Comparison of ENCODE assay signal across 7 mouse cellular contexts in genomic region chr17:78737096-78737495, GRCm38 (mm10). TPM values are rescaled to one million over a fixed set of nuclear protein-coding genes. Genes with fewer than 3 reads are reported as not detected.
A peak's percentile ranks its signal among the peaks of the same experiment; 100 is the strongest.
DNase-seq lines count a peak whose midpoint lies in the region; ATAC-seq and TF ChIP-seq lines count a peak whose summit lies in the region.

Gene Strn, minus strand, starts transcription at chr17:78737196.

- TF ChIP-seq CTCF in E14TG2a.4 (conservative IDR thresholded peaks at IDR 0.05; ENCODE audit: low read length) (no peak), G1E (IDR thresholded peaks at IDR 0.05; ENCODE audit: low read depth, low read length) (no peak)

- H3K9ac ChIP-seq in forebrain, embryonic 16.5 days (replicated peaks; ENCODE audit: low read depth, low read length), result peak within 1 kb of the TSS; percentile 97
- H3K9ac ChIP-seq in intestine, embryonic 16.5 days (ENCODE audit: low read depth, low read length), result peak within 1 kb of the TSS; percentile 95
- peak within 1 kb of the TSS; percentile 93 for H3K9ac ChIP-seq in midbrain, embryonic 11.5 days (ENCODE audit: low read length)

- H3K4me3 ChIP-seq in E14TG2a.4 (replicated peaks; ENCODE audit: low read length) (peak within 1 kb of the TSS; percentile 99), G1E (ENCODE audit: low read depth, low read length) (peak within 1 kb of the TSS; percentile 85)
- H3K4me3 ChIP-seq in forebrain, embryonic 16.5 days (replicated peaks; ENCODE audit: low read length), result peak within 1 kb of the TSS; percentile 98
- H3K4me3 ChIP-seq in intestine, embryonic 16.5 days (ENCODE audit: low read length), result peak within 1 kb of the TSS; percentile 88
- H3K4me3 ChIP-seq in midbrain, embryonic 11.5 days (ENCODE audit: low read depth, low read length), result peak within 1 kb of the TSS; percentile 93

- DNase-seq in G1E (ENCODE audit: low spot score), result no peak
- DNase-seq in midbrain, embryonic 11.5 days (ENCODE audit: low spot score, missing footprints), result peak; percentile 79
- DNase-seq in retina, embryonic 14.5 days (ENCODE audit: low spot score), result no peak
- no peak for DNase-seq in Muller cell, postnatal 12 days (ENCODE audit: inconsistent ontology term)

- H3K4me1 ChIP-seq in E14TG2a.4 (replicated peaks; ENCODE audit: low read depth, low read length), result peaks cover 28% of the 10 kb centered on the region
- peaks cover 23% of the 10 kb centered on the region for H3K4me1 ChIP-seq in G1E (ENCODE audit: insufficient read depth, low read depth, low read length)
- H3K4me1 ChIP-seq in forebrain, embryonic 16.5 days (replicated peaks; ENCODE audit: control insufficient read depth, insufficient read depth, low read length), result peaks cover 14% of the 10 kb centered on the region
- peaks cover 9% of the 10 kb centered on the region; the same call in 1 of the 2 replicates for H3K4me1 ChIP-seq in intestine, embryonic 16.5 days (ENCODE audit: control insufficient read depth, insufficient read depth, low read length)
- H3K4me1 ChIP-seq in midbrain, embryonic 11.5 days (ENCODE audit: control insufficient read depth, insufficient read depth, low read length), result peaks cover 14% of the 10 kb centered on the region

- WGBS in forebrain, embryonic 16.5 days, result 48% methylated on average over 4 of the region's 4 CpGs
- WGBS in intestine, embryonic 16.5 days, result 38% methylated on average over 4 of the region's 4 CpGs
- 42% methylated on average over 4 of the region's 4 CpGs for WGBS in midbrain, embryonic 11.5 days

- H3K9me3 ChIP-seq in E14TG2a.4 (ENCODE audit: low read length), result no peaks in the 10 kb centered on the region
- no peaks in the 10 kb centered on the region for H3K9me3 ChIP-seq in G1E (replicated peaks)
- no peaks in the 10 kb centered on the region for H3K9me3 ChIP-seq in forebrain, embryonic 16.5 days (ENCODE audit: control insufficient read depth, low read length)
- H3K9me3 ChIP-seq in intestine, embryonic 16.5 days (ENCODE audit: control insufficient read depth, low read length), result no peaks in the 10 kb centered on the region
- H3K9me3 ChIP-seq in midbrain, embryonic 11.5 days (ENCODE audit: control insufficient read depth, low read length), result no peaks in the 10 kb centered on the region

- no peaks in the 10 kb centered on the region for H3K36me3 ChIP-seq in E14TG2a.4 (ENCODE audit: insufficient read depth, low read length)
- peaks cover 12% of the 10 kb centered on the region for H3K36me3 ChIP-seq in G1E (replicated peaks)
- no peaks in the 10 kb centered on the region for H3K36me3 ChIP-seq in forebrain, embryonic 16.5 days (ENCODE audit: control insufficient read depth, insufficient read depth)
- H3K36me3 ChIP-seq in intestine, embryonic 16.5 days (ENCODE audit: control insufficient read depth, insufficient read depth, low read length), result no peaks in the 10 kb centered on the region
- no peaks in the 10 kb centered on the region for H3K36me3 ChIP-seq in midbrain, embryonic 11.5 days (ENCODE audit: control insufficient read depth, insufficient read depth, low read length)

- H3K27ac ChIP-seq in forebrain, embryonic 16.5 days (ENCODE audit: low read length), result peak within 1 kb of the TSS; percentile 80
- H3K27ac ChIP-seq in intestine, embryonic 16.5 days (ENCODE audit: low read length), result peak within 1 kb of the TSS; percentile 97
- peak within 1 kb of the TSS; percentile 59; the same call in 1 of the 2 replicates for H3K27ac ChIP-seq in midbrain, embryonic 11.5 days (ENCODE audit: low read depth, low read length)

- H3K27me3 ChIP-seq in E14TG2a.4 (ENCODE audit: insufficient read depth, low read length), result peaks cover 14% of the 10 kb centered on the region
- H3K27me3 ChIP-seq in G1E (ENCODE audit: insufficient read depth, low read length), result no peaks in the 10 kb centered on the region
- no peaks in the 10 kb centered on the region for H3K27me3 ChIP-seq in forebrain, embryonic 16.5 days (replicated peaks; ENCODE audit: control insufficient read depth, insufficient read depth, low read length)
- no peaks in the 10 kb centered on the region for H3K27me3 ChIP-seq in intestine, embryonic 16.5 days (replicated peaks; ENCODE audit: control insufficient read depth, insufficient read depth, low read length)
- H3K27me3 ChIP-seq in midbrain, embryonic 11.5 days (ENCODE audit: control insufficient read depth, insufficient read depth, low read length), result no peaks in the 10 kb centered on the region

- H3K4me2 ChIP-seq in forebrain, embryonic 16.5 days (ENCODE audit: low read length), result peak within 1 kb of the TSS; percentile 86
- peak within 1 kb of the TSS; percentile 71 for H3K4me2 ChIP-seq in intestine, embryonic 16.5 days (ENCODE audit: low read depth, low read length)
- H3K4me2 ChIP-seq in midbrain, embryonic 11.5 days, result peak within 1 kb of the TSS; percentile 87

- ATAC-seq in G1E (ENCODE audit: extremely low read depth, insufficient number of reproducible peaks, low FRiP score, poor library complexity, severe bottlenecking), result no peak
- ATAC-seq in forebrain, embryonic 16.5 days, result no peak
- no peak for ATAC-seq in intestine, embryonic 16.5 days
- ATAC-seq in midbrain, embryonic 11.5 days (ENCODE audit: low FRiP score), result no peak

RNA-seq across cellular contexts. Expression of gene Strn, which starts in this region (rescaled TPM):
- total RNA-seq in G1E (2014; fragmentation: Nextera tagmentation) (27.5 and 29.2 TPM in 2 replicates), G1E (2017) (39.7 and 52.6 TPM in 2 replicates)
- 2.9 TPM in 2 replicates for polyA plus RNA-seq in G1E (2012)
- polyA plus RNA-seq in forebrain, embryonic 16.5 days (2015; fragmentation: Nextera tagmentation; extraction: Ambion mirVana), result 6.1 and 6.4 TPM in 2 replicates
- polyA plus RNA-seq in intestine, embryonic 16.5 days (2015; fragmentation: Nextera tagmentation; extraction: Ambion mirVana), result 4.7 and 5.3 TPM in 2 replicates
- 6.7 and 7.9 TPM in 2 replicates for polyA plus RNA-seq in midbrain, embryonic 11.5 days (2014; fragmentation: Nextera tagmentation; extraction: Ambion mirVana)
